In the genomic region with DNA sequence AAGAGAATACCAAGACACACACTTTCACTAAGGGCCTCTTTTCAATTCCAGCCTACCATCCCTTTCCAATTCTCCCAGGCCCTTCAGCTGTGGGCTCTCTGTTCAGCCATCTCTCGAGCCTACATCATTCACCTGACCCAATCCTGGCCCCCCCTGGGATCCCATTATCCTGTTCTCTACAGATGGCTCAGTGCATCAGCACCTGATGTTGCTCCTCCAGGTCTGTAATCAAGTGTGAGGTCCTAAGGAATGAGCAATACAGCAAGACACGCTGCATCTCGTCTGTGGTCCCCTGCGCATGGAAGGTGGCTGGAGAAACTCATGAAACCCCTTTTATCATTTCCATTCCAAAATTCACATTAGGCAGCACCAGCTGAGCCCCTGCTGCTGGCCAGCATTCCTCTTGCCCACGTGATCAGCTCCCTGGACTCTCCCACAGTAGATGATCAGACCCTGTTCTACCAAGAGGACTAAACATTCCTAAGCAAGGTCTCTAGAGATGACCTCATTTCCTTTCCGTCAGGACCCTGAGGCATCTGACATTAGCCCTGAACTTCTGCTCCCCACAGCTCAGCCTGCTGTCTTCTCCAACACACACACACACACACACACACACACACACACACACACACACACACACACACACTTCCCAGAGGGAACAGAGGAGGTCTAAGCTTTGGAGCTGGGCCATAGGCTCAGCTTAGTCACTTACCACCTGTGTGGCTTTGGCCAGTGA, we compare ENCODE assay signal across 11 mouse cellular contexts.
DNase-seq lines count a peak whose midpoint lies in the region; ATAC-seq and TF ChIP-seq lines count a peak whose summit lies in the region.
"Had no signal": no experiment of that assay in that cellular context is flagged by ENCODE, and none has a peak within 500 bp of the region (broad histone marks: within the 10 kb centered on the region; RNA-seq: fewer than 3 reads in every experiment).

No protein-coding gene starts in this region.

- no peaks in the 10 kb centered on the region for H3K9me3 ChIP-seq in embryonic facial prominence, embryonic 14.5 days (ENCODE audit: control insufficient read depth, low read length)
- no peaks in the 10 kb centered on the region for H3K9me3 ChIP-seq in midbrain, postnatal 0 days (ENCODE audit: low read length)
- H3K9me3 ChIP-seq: G1E; megakaryocyte, embryonic 14.5 days had no signal

- no peak overlapping the region for H3K27ac ChIP-seq in embryonic facial prominence, embryonic 14.5 days (replicated peaks; ENCODE audit: low read depth, low read length)
- no peak overlapping the region for H3K27ac ChIP-seq in midbrain, postnatal 0 days (ENCODE audit: low read depth, low read length)

- ATAC-seq in embryonic facial prominence, embryonic 14.5 days (ENCODE audit: low read depth) = peak; percentile 62
- ATAC-seq in midbrain, postnatal 0 days (ENCODE audit: low FRiP score) = no peak
- no peak for ATAC-seq in CD4-positive, CD25-positive, alpha-beta regulatory T cell, adult 4 months

- no peaks in the 10 kb centered on the region for H3K36me3 ChIP-seq in embryonic facial prominence, embryonic 14.5 days (ENCODE audit: control insufficient read depth, insufficient read depth, low read length)
- H3K36me3 ChIP-seq in midbrain, postnatal 0 days (ENCODE audit: insufficient read depth, low read length) = no peaks in the 10 kb centered on the region
- H3K36me3 ChIP-seq: G1E had no signal

- 44% methylated on average over 6 of the region's 6 CpGs for WGBS in embryonic facial prominence, embryonic 14.5 days
- 43% methylated on average over 6 of the region's 6 CpGs for WGBS in midbrain, postnatal 0 days

- TF ChIP-seq CTCF in midbrain, postnatal 0 days (IDR thresholded peaks at IDR 0.05) = no peak

- no peak overlapping the region for H3K4me3 ChIP-seq in embryonic facial prominence, embryonic 14.5 days (ENCODE audit: low read depth, low read length)
- H3K4me3 ChIP-seq in midbrain, postnatal 0 days (ENCODE audit: low read depth, low read length) = no peak overlapping the region
- H3K4me3 ChIP-seq: erythroblast, embryonic 14.5 days; megakaryocyte, embryonic 14.5 days had no signal

- no peaks in the 10 kb centered on the region for H3K27me3 ChIP-seq in embryonic facial prominence, embryonic 14.5 days (replicated peaks; ENCODE audit: control insufficient read depth, insufficient read depth, low read length)
- no peaks in the 10 kb centered on the region for H3K27me3 ChIP-seq in midbrain, postnatal 0 days (ENCODE audit: insufficient read depth, low read length)
- H3K27me3 ChIP-seq: megakaryocyte, embryonic 14.5 days had no signal

- H3K4me2 ChIP-seq in embryonic facial prominence, embryonic 14.5 days (ENCODE audit: low read depth, low read length) = no peak overlapping the region
- H3K4me2 ChIP-seq in midbrain, postnatal 0 days (ENCODE audit: low read depth, low read length, poor library complexity, severe bottlenecking) = no peak overlapping the region

- intact Hi-C loops in gastrocnemius, postnatal 14 days (cut with DNase I; ENCODE audit: low total_unique reads) = no loop called here

- DNase-seq in gastrocnemius, adult 18-20 months (ENCODE audit: low spot score) = peak; percentile 12
- no peak for DNase-seq in gastrocnemius, postnatal 14 days
- DNase-seq in embryonic facial prominence, embryonic 14.5 days (ENCODE audit: low spot score) = peak; percentile 48
- DNase-seq in kidney, adult 11 months = peak; percentile 17
- peak; percentile 42 for DNase-seq in midbrain, postnatal 0 days (ENCODE audit: low spot score)
- DNase-seq in urinary bladder, postnatal 10 days (ENCODE audit: low spot score) = no peak
- DNase-seq in adipocyte (ENCODE audit: low spot score) = no peak

- H3K4me1 ChIP-seq in embryonic facial prominence, embryonic 14.5 days (ENCODE audit: control insufficient read depth, insufficient read depth, low read length) = peaks cover 20% of the 10 kb centered on the region
- H3K4me1 ChIP-seq in midbrain, postnatal 0 days (ENCODE audit: insufficient read depth, low read length) = no peaks in the 10 kb centered on the region
- H3K4me1 ChIP-seq: megakaryocyte, embryonic 14.5 days had no signal

- H3K9ac ChIP-seq in embryonic facial prominence, embryonic 14.5 days (ENCODE audit: low read depth, low read length) = no peak overlapping the region
- no peak overlapping the region for H3K9ac ChIP-seq in midbrain, postnatal 0 days (replicated peaks; ENCODE audit: low read length, poor library complexity, severe bottlenecking)

Comparison
In these comparisons a context has a peak if more than half of its experiments do, and no peak if none do; other contexts are left out.
1. DNase-seq: peak in gastrocnemius, adult 18-20 months (single experiment), embryonic facial prominence, embryonic 14.5 days (single experiment), kidney, adult 11 months (single experiment) and midbrain, postnatal 0 days (single experiment); none in gastrocnemius, postnatal 14 days (single experiment), urinary bladder, postnatal 10 days (single experiment) and adipocyte (single experiment).